Mouse (Mus musculus): ENCODE data around the gene H2afx. TPM values are rescaled to one million over a fixed set of nuclear protein-coding genes. Genes with fewer than 3 reads are reported as not detected.

H2afx gene
- total and polyA plus RNA-seq, 3 experiments: 89.6 to 828 TPM; not detected in 1

- Histone ChIP-seq H3K4me3 (ENCODE audit: control insufficient read depth in 1 of 2, insufficient read depth in 1 of 2, low read depth in 2 of 2, low read length in 2 of 2) (no peak overlapping the region), H3K79me2 (ENCODE audit: control insufficient read depth, insufficient read depth, low read length, poor library complexity) (no peaks in the 10 kb centered on the region), H3K27ac (ENCODE audit: control insufficient read depth, low read depth, low read length) (no peak overlapping the region), H3K9ac (ENCODE audit: control insufficient read depth, low read depth, low read length, poor library complexity, severe bottlenecking) (no peak overlapping the region), H3K27me3 (ENCODE audit: control insufficient read depth in 1 of 2, insufficient read depth in 2 of 2, low read length in 2 of 2) (no peaks in the 10 kb centered on the region), H3K4me1 (ENCODE audit: control insufficient read depth in 1 of 2, insufficient read depth in 2 of 2, low read length in 2 of 2) (peaks cover 0 to 5% of the 10 kb centered on the region in 2 experiments; a peak in 3 of 4 replicates), H3K9me3 (replicated peaks; ENCODE audit: insufficient read depth, low read length) (no peaks in the 10 kb centered on the region), H3K36me3 (ENCODE audit: control insufficient read depth in 1 of 2, insufficient read depth in 2 of 2, low read length in 2 of 2) (peaks cover 0 to 3% of the 10 kb centered on the region in 2 experiments; a peak in 1 of 4 replicates)
- DNase-seq (ENCODE audit: low read depth, low spot score): no peak
- TF ChIP-seq RAD21 (IDR thresholded peaks at IDR 0.05; ENCODE audit: low read depth, low read length): no peak
- TF ChIP-seq ELF1 (IDR thresholded peaks at IDR 0.05; ENCODE audit: low read depth, low read length): no peak
Observed at GRCm38 (mm10) chr9:44313476-44314256, 20.8 kb upstream of the H2afx start.

- H3K4me3 ChIP-seq (ENCODE audit: control insufficient read depth in 1 of 2, insufficient read depth in 1 of 2, low read depth in 2 of 2, low read length in 2 of 2): no peak overlapping the region
- no peak overlapping the region for H3K27ac ChIP-seq (ENCODE audit: control insufficient read depth, low read depth, low read length)
- TF ChIP-seq ZNF384 (IDR thresholded peaks at IDR 0.05; ENCODE audit: low read depth, low read length): no peak
Observed at GRCm38 (mm10) chr9:44314257-44314547, 20.3 kb upstream of the H2afx start.

DNA sequence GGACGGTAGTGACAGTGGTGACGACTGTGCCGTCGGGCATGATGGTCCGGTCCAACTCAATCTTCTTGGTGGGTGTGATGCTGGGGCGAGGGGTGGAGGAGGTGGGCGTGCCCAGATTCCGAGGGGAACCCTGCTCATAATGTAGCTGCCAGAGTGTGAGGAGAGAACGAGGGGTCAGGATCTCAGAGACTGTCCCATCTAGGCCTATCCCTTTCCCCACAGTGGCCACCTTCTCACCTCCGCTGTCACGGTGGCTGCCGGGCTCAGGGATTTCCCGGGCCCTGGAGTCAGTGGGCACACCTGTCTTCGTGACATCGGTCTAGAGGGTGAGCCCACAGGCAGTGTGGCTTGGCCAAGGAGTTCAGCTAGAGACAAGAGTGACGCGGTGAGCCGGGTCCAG, 19.6 kb upstream of the H2afx start:
- Histone ChIP-seq H3K9ac (ENCODE audit: control insufficient read depth, low read depth, low read length, poor library complexity, severe bottlenecking) (no peak overlapping the region), H3K36me3 (ENCODE audit: control insufficient read depth in 1 of 2, insufficient read depth in 2 of 2, low read length in 2 of 2) (peaks cover 0 to 4% of the 10 kb centered on the region in 2 experiments; a peak in 1 of 4 replicates), H3K27ac (ENCODE audit: control insufficient read depth, low read depth, low read length) (no peak overlapping the region), H3K4me3 (ENCODE audit: control insufficient read depth in 1 of 2, insufficient read depth in 1 of 2, low read depth in 2 of 2, low read length in 2 of 2) (no peak overlapping the region), H3K79me2 (ENCODE audit: control insufficient read depth, insufficient read depth, low read length, poor library complexity) (peaks cover 8% of the 10 kb centered on the region; the same call in 1 of the 2 replicates), H3K9me3 (replicated peaks; ENCODE audit: insufficient read depth, low read length) (no peaks in the 10 kb centered on the region), H3K4me1 (ENCODE audit: control insufficient read depth in 1 of 2, insufficient read depth in 2 of 2, low read length in 2 of 2) (peaks cover 3 to 9% of the 10 kb centered on the region in 2 experiments), H3K27me3 (ENCODE audit: control insufficient read depth in 1 of 2, insufficient read depth in 2 of 2, low read length in 2 of 2) (no peaks in the 10 kb centered on the region)
- no peak for TF ChIP-seq POLR2AphosphoS5 (IDR thresholded peaks at IDR 0.05; ENCODE audit: borderline replicate concordance, low read depth, low read length)
- TF ChIP-seq BHLHE40 (IDR thresholded peaks at IDR 0.05; ENCODE audit: borderline replicate concordance, low read depth, low read length): no peak
- TF ChIP-seq USF2 (IDR thresholded peaks at IDR 0.05; ENCODE audit: borderline replicate concordance in 1 of 2, insufficient read depth in 1 of 2, low read depth in 1 of 2, low read length in 2 of 2): no peak
- TF ChIP-seq CTCF (IDR thresholded peaks at IDR 0.05 in 2 of 3, conservative IDR thresholded peaks at IDR 0.05 in 1 of 3; ENCODE audit: control insufficient read depth in 1 of 3, insufficient read depth in 1 of 3, low read depth in 2 of 3, low read length in 3 of 3, poor library complexity in 1 of 3, severe bottlenecking in 1 of 3): no peak
- no peak for TF ChIP-seq USF1 (IDR thresholded peaks at IDR 0.05; ENCODE audit: low read depth, low read length)
- no peak for TF ChIP-seq ZNF384 (IDR thresholded peaks at IDR 0.05; ENCODE audit: low read depth, low read length)
- TF ChIP-seq MYB (IDR thresholded peaks at IDR 0.05; ENCODE audit: low read depth, low read length): no peak
- TF ChIP-seq ZMIZ1 (IDR thresholded peaks at IDR 0.05; ENCODE audit: low read depth, low read length): no peak
- no peak for TF ChIP-seq NRF1 (IDR thresholded peaks at IDR 0.05; ENCODE audit: insufficient read depth, low read depth, low read length, poor library complexity, severe bottlenecking)
- TF ChIP-seq SMC3 (IDR thresholded peaks at IDR 0.05; ENCODE audit: low read depth, low read length): no peak
- TF ChIP-seq JUND (IDR thresholded peaks at IDR 0.05; ENCODE audit: low read depth, low read length): no peak
- no peak for TF ChIP-seq RCOR1 (IDR thresholded peaks at IDR 0.05; ENCODE audit: low read depth, low read length)
- no peak for TF ChIP-seq POLR2AphosphoS2 (IDR thresholded peaks at IDR 0.05; ENCODE audit: low read length)
- TF ChIP-seq E2F4 (IDR thresholded peaks at IDR 0.05; ENCODE audit: borderline replicate concordance, low read depth, low read length): no peak
- TF ChIP-seq TBP (IDR thresholded peaks at IDR 0.05; ENCODE audit: low read depth, low read length): no peak
- no peak for TF ChIP-seq CHD1 (IDR thresholded peaks at IDR 0.05; ENCODE audit: low read depth, low read length)
- no peak for TF ChIP-seq GABPA (IDR thresholded peaks at IDR 0.05; ENCODE audit: low read depth, low read length)
- TF ChIP-seq NELFE (IDR thresholded peaks at IDR 0.05; ENCODE audit: low read depth, low read length): no peak
- DNase-seq (ENCODE audit: low read depth, low spot score): no peak

More at GRCm38 (mm10) chr9:44314257-44314547, 20.3 kb upstream of the H2afx start:
- Histone ChIP-seq H3K79me2 (ENCODE audit: control insufficient read depth, insufficient read depth, low read length, poor library complexity) (peaks cover under 1% of the 10 kb centered on the region; the same call in 1 of the 2 replicates), H3K27me3 (ENCODE audit: control insufficient read depth in 1 of 2, insufficient read depth in 2 of 2, low read length in 2 of 2) (no peaks in the 10 kb centered on the region), H3K4me1 (ENCODE audit: control insufficient read depth in 1 of 2, insufficient read depth in 2 of 2, low read length in 2 of 2) (peaks cover 3 to 9% of the 10 kb centered on the region in 2 experiments), H3K9ac (ENCODE audit: control insufficient read depth, low read depth, low read length, poor library complexity, severe bottlenecking) (no peak overlapping the region), H3K9me3 (replicated peaks; ENCODE audit: insufficient read depth, low read length) (no peaks in the 10 kb centered on the region), H3K36me3 (ENCODE audit: control insufficient read depth in 1 of 2, insufficient read depth in 2 of 2, low read length in 2 of 2) (peaks cover 0 to 4% of the 10 kb centered on the region in 2 experiments; a peak in 1 of 4 replicates)
- DNase-seq (ENCODE audit: low read depth, low spot score): no peak

Measured in MEL (cell line).